Mouse (Mus musculus) kidney, adult 2 months (tissue): ENCODE results near the gene Ankdd1a.

Experiments
- CTCF ChIP-seq: fragments of 200-500 bp; conservative IDR thresholded peaks from 2 replicates; pipeline ENCODE4 v1.5.1; 2011; ENCODE audit warnings: low read depth, mild to moderate bottlenecking, control low read depth, low read length, moderate library complexity, mixed read lengths; ENCODE audit not compliant: insufficient read depth, insufficient read length
- POLR2A ChIP-seq: fragments of 200-500 bp; IDR thresholded peaks from one replicate; pipeline ENCODE4 v1.6.1; 2011; ENCODE audit warnings: low read depth, low read length, control low read depth

GRCm38 (mm10) chr9:65556349-65556748 lies 36.4 kb upstream of the Ankdd1a start:
- TF ChIP-seq CTCF (no peak), POLR2A (no peak)
